Mouse (Mus musculus) kidney, postnatal 0 days (tissue): Measurements from ENCODE around the gene C530008M17Rik. TPM values are rescaled to one million over a fixed set of nuclear protein-coding genes. Genes with fewer than 3 reads are reported as not detected.

Experiments
- ATAC-seq: fragments of 200-750 bp; cut with Nextera tagmentation; replicated peaks from 2 replicates; pipeline ENCODE4 v1.8.0; 2017; ENCODE audit warnings: low read depth, moderate number of reproducible peaks, moderate TSS enrichment, moderate library complexity; ENCODE audit not compliant: low FRiP score
- DNase-seq: peaks from one replicate; pipeline ENCODE4 v3.0.0-alpha.2; 2016; ENCODE audit warnings: low spot score
- H3K27ac ChIP-seq: fragments of 300-500 bp; sonication (generic); 2 replicates; pipeline ENCODE4 v1.5.1; 2014; ENCODE audit warnings: mild to moderate bottlenecking
- H3K27me3 ChIP-seq: fragments of 300-500 bp; sonication (generic); 2 replicates; pipeline ENCODE4 v1.6.1; 2014; ENCODE audit warnings: low read length, mixed read lengths; ENCODE audit not compliant: insufficient read depth
- H3K36me3 ChIP-seq: fragments of 300-500 bp; sonication (generic); 2 replicates; pipeline ENCODE4 v1.6.1; 2014; ENCODE audit warnings: low read length, mixed read lengths; ENCODE audit not compliant: insufficient read depth
- H3K4me1 ChIP-seq: fragments of 300-500 bp; sonication (generic); replicated peaks from 2 replicates; pipeline ENCODE4 v1.6.1; 2014; ENCODE audit warnings: antibody characterized with exemption, low read length, mixed read lengths; ENCODE audit not compliant: insufficient read depth
- H3K4me2 ChIP-seq: fragments of 300-500 bp; sonication (generic); 2 replicates; pipeline ENCODE4 v1.6.1; 2014; ENCODE audit warnings: mild to moderate bottlenecking, low read length, moderate library complexity, mixed read lengths
- H3K4me3 ChIP-seq: fragments of 300-500 bp; sonication (generic); replicated peaks from 2 replicates; pipeline ENCODE4 v1.5.1; 2014; ENCODE audit warnings: low read depth, low read length
- H3K9ac ChIP-seq: fragments of 300-500 bp; sonication (generic); 2 replicates; pipeline ENCODE4 v1.6.1; 2014; ENCODE audit warnings: low read depth, low read length
- H3K9me3 ChIP-seq: fragments of 300-500 bp; sonication (generic); replicated peaks from 2 replicates; pipeline ENCODE4 v1.6.1; 2016; ENCODE audit warnings: low read length, inconsistent platforms, mixed read lengths
- CTCF ChIP-seq: IDR thresholded peaks from 2 replicates; pipeline ENCODE4 v1.5.1; 2016; ENCODE audit warnings: antibody characterized with exemption, low read depth, mild to moderate bottlenecking, moderate library complexity
- WGBS: fragments of 180-500 bp; shearing (Covaris S2); extraction: QIAGEN DNeasy Blood & Tissue Kit; methylation state at CpG from one replicate; pipeline ENCODE4 v1.1.7; 2014; 5-methylcytosine and 5-hydroxymethylcytosine counted together
- polyA plus RNA-seq: library from polyadenylated mRNA; unstranded; fragments of >200 nt; fragmentation: Nextera tagmentation; extraction: Ambion mirVana; gene quantifications from 2 replicates; pipeline ENCODE4 v1.2.1, GENCODE M21; 2015

C530008M17Rik gene
- polyA plus RNA-seq, 1 experiment from 2014 or later, result 6.8 TPM

DNA sequence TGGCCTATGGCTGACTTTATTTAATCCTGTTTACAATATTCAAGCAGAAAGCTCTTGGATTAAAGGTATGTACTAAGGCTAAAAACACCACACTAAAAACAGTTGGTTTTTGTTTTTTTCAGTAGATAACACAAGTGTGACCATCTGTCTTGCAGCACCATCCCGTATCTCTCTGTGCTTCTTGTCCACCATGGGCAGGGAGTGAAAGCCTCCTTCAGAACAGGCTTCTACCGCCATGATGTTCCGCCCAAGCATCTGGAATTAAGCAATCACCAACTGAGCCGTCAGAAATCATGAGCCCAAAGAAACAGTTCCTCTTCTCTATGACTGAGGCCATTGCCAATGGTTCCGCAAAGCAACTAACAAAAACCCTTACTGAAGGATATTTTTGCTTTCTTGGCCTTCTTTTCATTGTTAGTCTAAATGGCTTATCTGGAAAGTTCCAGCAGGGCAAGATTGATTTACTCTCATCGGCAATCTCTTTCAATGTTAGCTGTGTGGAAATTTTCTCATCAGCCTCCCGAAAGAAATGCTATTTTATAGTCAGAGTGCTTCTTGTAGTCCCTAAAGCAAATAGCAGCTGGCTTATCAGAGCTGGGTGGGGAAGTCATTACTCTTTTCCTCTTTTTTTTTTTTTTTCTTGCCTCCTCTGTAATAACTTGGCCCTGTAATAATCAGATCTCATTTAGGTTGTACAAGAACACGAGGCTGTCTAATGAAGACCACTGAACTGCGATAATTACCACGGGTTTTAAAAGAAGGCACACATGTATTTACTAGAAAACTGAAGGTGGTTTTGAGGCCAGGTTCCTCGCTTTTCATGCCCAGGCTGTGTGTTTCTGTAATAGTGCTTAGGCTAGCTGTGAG is 49.2 kb downstream of the C530008M17Rik start:
- DNase-seq (no peak), ATAC-seq (no peak)
- Histone ChIP-seq H3K4me2 (no peak overlapping the region), H3K36me3 (no peaks in the 10 kb centered on the region), H3K9ac (no peak overlapping the region), H3K27ac (no peak overlapping the region), H3K27me3 (no peaks in the 10 kb centered on the region), H3K9me3 (no peaks in the 10 kb centered on the region), H3K4me1 (no peaks in the 10 kb centered on the region), H3K4me3 (no peak overlapping the region)
- TF ChIP-seq CTCF, result no peak
- WGBS, result 74% methylated on average over 11 of the region's 11 CpGs

DNA sequence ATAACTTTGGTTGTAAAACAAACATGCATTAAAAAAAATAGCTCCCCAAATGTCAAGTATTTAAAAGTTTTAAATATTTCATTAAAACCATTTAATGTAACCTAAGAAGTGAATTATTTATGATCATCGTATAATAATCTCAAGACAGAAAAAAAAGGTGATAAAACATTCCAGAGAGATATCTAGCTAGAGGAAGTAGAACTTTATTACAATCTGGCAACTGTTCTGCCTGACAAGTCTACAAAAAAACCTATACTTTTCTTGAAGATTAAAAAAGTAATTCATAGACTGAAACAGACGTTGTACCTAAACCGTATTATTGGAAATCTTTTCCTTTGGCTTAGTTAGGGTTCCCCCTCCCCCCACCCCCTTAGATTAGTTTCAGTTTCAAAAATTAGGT is 50.8 kb downstream of the C530008M17Rik start:
- TF ChIP-seq CTCF, result no peak
- 73% methylated on average over 3 of the region's 3 CpGs for WGBS
- H3K9me3 ChIP-seq, result no peaks in the 10 kb centered on the region

DNA sequence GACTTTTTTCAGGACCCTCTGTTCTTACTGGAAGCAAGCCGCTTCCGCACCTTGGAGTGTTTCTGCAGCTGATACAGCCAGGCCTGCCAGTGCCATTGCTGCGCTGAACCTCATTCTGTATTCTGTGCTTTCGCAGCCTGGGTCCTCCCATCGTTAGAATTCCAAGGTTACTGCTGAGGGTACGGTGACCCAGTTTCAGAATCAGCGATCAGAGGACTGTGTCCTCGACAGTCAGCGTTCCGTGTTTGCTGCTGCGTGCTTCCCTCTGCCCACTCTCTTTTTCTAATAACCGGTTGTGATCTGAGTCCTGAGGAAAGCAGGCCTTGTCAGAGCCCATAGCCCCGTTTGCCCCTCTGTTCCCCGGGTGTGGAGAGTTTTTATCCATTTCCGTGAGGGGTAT is 51.7 kb downstream of the C530008M17Rik start:
- Histone ChIP-seq H3K4me1 (no peaks in the 10 kb centered on the region), H3K9ac (no peak overlapping the region), H3K36me3 (no peaks in the 10 kb centered on the region), H3K4me2 (no peak overlapping the region), H3K4me3 (no peak overlapping the region), H3K9me3 (no peaks in the 10 kb centered on the region), H3K27ac (no peak overlapping the region), H3K27me3 (no peaks in the 10 kb centered on the region)
- ATAC-seq (no peak), DNase-seq (no peak)
- 57% methylated on average over 15 of the region's 15 CpGs for WGBS
- TF ChIP-seq CTCF, result no peak

More for the DNA sequence above, 50.8 kb downstream of the C530008M17Rik start:
- Histone ChIP-seq H3K4me1 (no peaks in the 10 kb centered on the region), H3K27ac (no peak overlapping the region), H3K36me3 (no peaks in the 10 kb centered on the region), H3K27me3 (no peaks in the 10 kb centered on the region), H3K9ac (no peak overlapping the region), H3K4me2 (no peak overlapping the region), H3K4me3 (no peak overlapping the region)
- no peak for ATAC-seq
- no peak for DNase-seq

DNA sequence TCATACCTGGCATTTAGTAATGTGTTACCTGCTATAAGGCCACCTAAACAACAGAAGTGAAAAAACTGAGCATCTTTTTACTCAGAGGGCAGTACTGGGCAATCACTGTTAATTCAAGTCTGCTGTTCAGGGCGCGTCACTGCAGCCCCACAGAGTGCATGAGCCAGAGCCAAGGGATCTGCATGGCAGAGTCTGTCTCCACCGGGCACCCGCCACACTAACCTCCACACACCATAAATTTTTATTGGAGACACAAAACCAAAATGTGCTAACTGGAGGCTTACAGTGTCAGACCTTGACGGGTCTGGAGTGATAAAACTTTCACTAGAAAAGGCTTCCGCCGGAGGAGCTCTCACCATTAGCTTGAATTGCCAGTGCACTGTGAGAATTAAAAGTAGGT is 57.4 kb downstream of the C530008M17Rik start:
- peak; percentile 72 for DNase-seq
- Histone ChIP-seq H3K4me3 (no peak overlapping the region), H3K27ac (no peak overlapping the region), H3K9ac (no peak overlapping the region), H3K4me2 (peak overlapping the region; percentile 39), H3K9me3 (no peaks in the 10 kb centered on the region), H3K36me3 (no peaks in the 10 kb centered on the region), H3K27me3 (no peaks in the 10 kb centered on the region), H3K4me1 (no peaks in the 10 kb centered on the region)
- no peak for TF ChIP-seq CTCF
- WGBS, result 24% methylated on average over 7 of the region's 7 CpGs
- peak; percentile 74; the same call in 1 of the 2 replicates for ATAC-seq

DNA sequence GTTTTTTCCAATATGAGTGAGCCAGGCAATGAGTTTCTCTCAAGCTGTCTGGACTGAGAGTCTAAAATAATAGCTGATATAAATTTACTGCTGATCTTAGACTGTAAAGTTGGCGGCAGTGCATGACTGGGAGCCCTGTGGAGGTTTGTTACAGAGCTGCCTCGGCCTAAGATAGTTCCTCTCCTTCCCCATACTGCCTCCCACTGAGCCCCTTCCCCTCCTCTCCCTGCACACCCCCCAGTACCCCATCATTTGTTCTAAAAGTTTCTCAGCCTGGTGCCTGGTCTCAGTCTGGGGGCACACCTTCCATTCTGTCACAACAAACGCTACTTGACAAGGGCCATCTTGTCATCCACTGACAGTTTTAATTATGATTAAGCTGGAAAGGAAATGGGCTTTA is 63.6 kb downstream of the C530008M17Rik start:
- ATAC-seq (no peak), DNase-seq (peak; percentile 31)
- Histone ChIP-seq H3K27ac (no peak overlapping the region), H3K4me3 (no peak overlapping the region), H3K4me2 (no peak overlapping the region), H3K9me3 (no peaks in the 10 kb centered on the region), H3K36me3 (no peaks in the 10 kb centered on the region), H3K4me1 (no peaks in the 10 kb centered on the region), H3K9ac (no peak overlapping the region), H3K27me3 (no peaks in the 10 kb centered on the region)
- WGBS, result 49% methylated on average over 3 of the region's 3 CpGs
- TF ChIP-seq CTCF, result no peak

DNA sequence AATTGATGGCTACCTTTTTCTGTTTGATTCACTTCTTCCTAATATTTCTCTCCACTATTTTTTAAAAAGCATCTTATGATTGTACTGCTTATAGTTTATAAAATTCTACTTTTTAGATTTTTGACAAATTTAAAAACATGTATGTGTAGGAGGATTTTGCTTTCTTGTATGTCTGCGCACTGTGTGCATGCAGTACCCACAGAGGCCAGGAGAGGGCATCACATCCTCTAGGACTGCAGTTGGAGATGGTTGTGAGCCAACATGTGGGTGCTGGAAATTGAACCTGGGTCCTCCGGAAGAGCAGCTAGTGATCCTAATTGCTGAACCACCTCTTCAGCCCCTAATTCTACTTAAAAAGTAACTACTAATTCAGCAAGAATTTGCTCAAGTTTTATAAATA is 68.6 kb downstream of the C530008M17Rik start:
- Histone ChIP-seq H3K4me3 (no peak overlapping the region), H3K9ac (no peak overlapping the region), H3K36me3 (no peaks in the 10 kb centered on the region), H3K4me1 (no peaks in the 10 kb centered on the region), H3K27me3 (no peaks in the 10 kb centered on the region), H3K27ac (no peak overlapping the region), H3K9me3 (no peaks in the 10 kb centered on the region), H3K4me2 (no peak overlapping the region)
- no peak for TF ChIP-seq CTCF
- DNase-seq, result no peak
- no peak for ATAC-seq
- 97% methylated on average over 2 of the region's 2 CpGs for WGBS
